Mouse (Mus musculus) embryonic facial prominence, embryonic 13.5 days (tissue): ENCODE results near the gene Bnip2. TPM values are rescaled to one million over a fixed set of nuclear protein-coding genes. Genes with fewer than 3 reads are reported as not detected.
A peak's percentile ranks its signal among the peaks of the same experiment; 100 is the strongest.

Source experiments
- ATAC-seq: fragments of 200-750 bp; cut with Nextera tagmentation; 2 replicates; pipeline ENCODE4 v1.8.0; 2017; ENCODE audit warnings: low read depth; ENCODE audit not compliant: insufficient number of reproducible peaks, insufficient read depth, low FRiP score, low TSS enrichment
- H3K27ac ChIP-seq: fragments of 300-500 bp; sonication (generic); 2 replicates; pipeline ENCODE4 v1.5.1; 2015; ENCODE audit warnings: moderate library complexity, mild to moderate bottlenecking, inconsistent platforms
- H3K27me3 ChIP-seq: fragments of 300-500 bp; sonication (generic); 2 replicates; pipeline ENCODE4 v1.6.1; 2015; ENCODE audit warnings: mild to moderate bottlenecking, inconsistent platforms
- H3K36me3 ChIP-seq: fragments of 300-500 bp; sonication (generic); 2 replicates; pipeline ENCODE4 v1.6.1; 2015; ENCODE audit warnings: mild to moderate bottlenecking, inconsistent platforms
- H3K4me1 ChIP-seq: fragments of 300-500 bp; sonication (generic); 2 replicates; pipeline ENCODE4 v1.6.1; 2015; ENCODE audit warnings: inconsistent platforms
- H3K4me2 ChIP-seq: fragments of 300-500 bp; sonication (generic); 2 replicates; pipeline ENCODE4 v1.6.1; 2015; ENCODE audit warnings: moderate library complexity, mild to moderate bottlenecking, inconsistent platforms
- H3K4me3 ChIP-seq: fragments of 300-500 bp; sonication (generic); 2 replicates; pipeline ENCODE4 v1.5.1; 2015; ENCODE audit warnings: mild to moderate bottlenecking, inconsistent platforms
- H3K9ac ChIP-seq: fragments of 300-500 bp; sonication (generic); 2 replicates; pipeline ENCODE4 v1.6.1; 2015; ENCODE audit warnings: mild to moderate bottlenecking, inconsistent platforms
- H3K9me3 ChIP-seq: fragments of 300-500 bp; sonication (generic); 2 replicates; pipeline ENCODE4 v1.6.1; 2016; ENCODE audit warnings: inconsistent platforms
- WGBS: fragments of 180-500 bp; shearing (Covaris S2); methylation state at CpG from one replicate; pipeline ENCODE4 v1.1.7; 2015; ENCODE audit warnings: mixed read lengths; 5-methylcytosine and 5-hydroxymethylcytosine counted together
- polyA plus RNA-seq: library from polyadenylated mRNA; unstranded; fragments of >200 nt; fragmentation: Nextera tagmentation; extraction: Ambion mirVana; gene quantifications from 2 replicates; pipeline ENCODE4 v1.2.1, GENCODE M21; 2015

Bnip2 gene
- polyA plus RNA-seq: 103 and 122 TPM in 2 replicates

- Histone ChIP-seq H3K27ac (peak within 1 kb of the TSS; percentile 96), H3K4me3 (peak within 1 kb of the TSS; percentile 99), H3K36me3 (peaks cover 14% of the 10 kb centered on the region), H3K9ac (peak within 1 kb of the TSS; percentile 99), H3K4me1 (peaks cover 33% of the 10 kb centered on the region), H3K9me3 (no peaks in the 10 kb centered on the region), H3K4me2 (peak within 1 kb of the TSS; percentile 60), H3K27me3 (no peaks in the 10 kb centered on the region)
- under 1% methylated on average over 76 of the region's 76 CpGs for WGBS
- ATAC-seq: peak; percentile 88
These were observed at the start of gene Bnip2 for GRCm38 (mm10) chr9:69989303-69990121. Gene Bnip2 (plus strand): TSS chr9:69989466.

DNA sequence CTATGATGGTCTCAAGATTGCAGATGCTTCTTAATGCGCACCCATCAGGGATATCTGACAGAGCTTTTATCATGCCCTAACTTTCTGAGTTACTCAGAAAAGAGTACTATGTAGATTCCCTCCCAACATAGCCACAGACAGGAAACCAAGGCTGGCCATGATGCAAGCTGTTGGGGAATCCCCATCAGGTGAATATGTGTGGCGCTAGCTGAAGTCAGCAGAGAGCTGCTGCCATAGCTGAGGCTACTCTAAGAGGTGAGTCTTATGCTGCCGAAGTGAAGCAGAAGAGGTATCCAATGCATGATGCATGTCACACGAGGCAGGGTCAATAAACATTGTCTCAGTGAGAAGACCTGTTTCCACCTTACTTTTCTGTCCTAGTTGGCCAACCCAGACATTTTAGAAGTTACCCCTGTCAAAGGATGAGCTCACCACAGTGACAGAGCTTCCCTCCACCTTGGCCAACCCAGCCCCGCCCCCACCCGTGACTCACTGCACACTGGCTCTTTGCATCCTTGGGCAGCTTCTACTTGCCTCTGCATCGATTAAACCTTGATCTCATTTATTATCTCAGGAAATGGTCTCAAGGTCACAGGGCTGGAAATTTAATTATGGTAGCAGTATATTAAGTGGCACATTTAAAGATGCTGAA lies 48.3 kb upstream of the Bnip2 start:
- H3K9me3 ChIP-seq: no peaks in the 10 kb centered on the region
- no peak overlapping the region for H3K27ac ChIP-seq
- ATAC-seq: no peak
- H3K36me3 ChIP-seq: no peaks in the 10 kb centered on the region
- H3K4me1 ChIP-seq: no peaks in the 10 kb centered on the region
- H3K9ac ChIP-seq: no peak overlapping the region
- WGBS: 84% methylated on average over 7 of the region's 7 CpGs
- no peaks in the 10 kb centered on the region for H3K27me3 ChIP-seq
- no peak overlapping the region for H3K4me3 ChIP-seq
- no peak overlapping the region for H3K4me2 ChIP-seq

DNA sequence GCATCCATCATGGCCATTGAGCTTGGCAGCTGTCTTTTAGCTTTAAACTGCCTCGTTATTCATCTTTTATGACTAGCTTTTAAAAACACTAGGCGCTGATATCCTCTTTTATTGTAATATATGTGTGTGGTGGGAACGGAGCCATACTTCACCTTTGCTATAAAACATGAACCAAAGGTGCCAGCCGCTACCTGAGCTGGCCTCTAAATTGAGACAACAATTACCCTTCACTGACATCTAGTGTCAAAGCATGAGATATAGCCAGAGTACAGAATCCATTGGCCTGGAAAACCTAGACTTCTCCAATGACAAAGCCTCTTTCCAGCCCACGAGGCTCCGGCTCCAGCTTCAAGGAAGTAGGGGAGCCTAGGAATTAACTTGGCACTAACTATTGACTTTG lies 47.7 kb upstream of the Bnip2 start:
- ATAC-seq: no peak
- H3K27ac ChIP-seq: no peak overlapping the region
- H3K9me3 ChIP-seq: no peaks in the 10 kb centered on the region
- H3K4me2 ChIP-seq: no peak overlapping the region
- no peaks in the 10 kb centered on the region for H3K27me3 ChIP-seq
- no peaks in the 10 kb centered on the region for H3K36me3 ChIP-seq
- 71% methylated on average over 6 of the region's 6 CpGs for WGBS
- no peak overlapping the region for H3K4me3 ChIP-seq
- no peaks in the 10 kb centered on the region for H3K4me1 ChIP-seq
- no peak overlapping the region for H3K9ac ChIP-seq

DNA sequence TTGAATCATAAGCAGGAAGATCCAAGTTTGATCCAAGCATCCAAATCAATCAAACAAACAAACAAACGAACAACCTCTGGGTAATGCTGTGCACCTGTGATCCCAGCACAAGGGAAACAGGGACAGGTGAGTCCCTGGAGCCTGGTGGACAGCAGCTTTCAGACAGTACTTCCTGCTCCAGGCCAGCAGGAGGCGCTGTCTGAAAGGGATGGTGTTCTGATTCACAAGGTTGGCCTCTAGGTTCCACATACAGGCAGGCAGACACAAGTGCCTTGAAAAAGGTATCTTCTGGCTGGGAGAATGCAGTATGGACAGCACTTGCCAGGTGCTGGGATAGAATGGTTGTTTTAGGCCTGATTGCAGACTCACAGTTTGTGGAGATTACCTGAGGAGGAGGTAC lies 40.3 kb upstream of the Bnip2 start:
- Histone ChIP-seq H3K27me3 (no peaks in the 10 kb centered on the region), H3K9ac (no peak overlapping the region), H3K36me3 (no peaks in the 10 kb centered on the region), H3K4me2 (no peak overlapping the region), H3K4me1 (no peaks in the 10 kb centered on the region), H3K27ac (no peak overlapping the region), H3K4me3 (no peak overlapping the region), H3K9me3 (no peaks in the 10 kb centered on the region)
- WGBS: 15% methylated on average over 2 of the region's 2 CpGs
- ATAC-seq: no peak

DNA sequence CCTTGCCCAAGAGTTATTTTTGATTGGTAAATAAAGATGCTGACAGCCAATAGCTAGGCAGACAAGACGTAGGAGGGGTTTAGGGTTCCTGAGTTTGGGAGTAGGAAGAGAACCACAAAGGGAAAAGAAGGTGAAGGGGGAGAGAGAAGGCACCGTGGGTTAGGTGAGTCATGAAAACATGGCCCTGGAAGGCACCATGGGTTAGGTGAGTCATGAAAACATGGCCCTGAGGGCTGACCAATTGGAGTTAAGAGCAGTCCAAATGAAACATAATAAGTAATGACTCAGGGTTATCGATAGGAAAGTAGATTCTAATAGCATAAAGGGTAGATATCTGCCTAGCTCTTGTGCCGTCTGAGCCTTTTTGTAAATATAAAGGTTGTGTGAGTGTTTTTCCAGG lies 39.6 kb upstream of the Bnip2 start:
- Histone ChIP-seq H3K4me2 (no peak overlapping the region), H3K4me3 (no peak overlapping the region), H3K27me3 (no peaks in the 10 kb centered on the region), H3K9ac (no peak overlapping the region), H3K27ac (no peak overlapping the region), H3K36me3 (no peaks in the 10 kb centered on the region), H3K4me1 (no peaks in the 10 kb centered on the region), H3K9me3 (no peaks in the 10 kb centered on the region)
- WGBS: 85% methylated on average over 4 of the region's 4 CpGs
- ATAC-seq: no peak

DNA sequence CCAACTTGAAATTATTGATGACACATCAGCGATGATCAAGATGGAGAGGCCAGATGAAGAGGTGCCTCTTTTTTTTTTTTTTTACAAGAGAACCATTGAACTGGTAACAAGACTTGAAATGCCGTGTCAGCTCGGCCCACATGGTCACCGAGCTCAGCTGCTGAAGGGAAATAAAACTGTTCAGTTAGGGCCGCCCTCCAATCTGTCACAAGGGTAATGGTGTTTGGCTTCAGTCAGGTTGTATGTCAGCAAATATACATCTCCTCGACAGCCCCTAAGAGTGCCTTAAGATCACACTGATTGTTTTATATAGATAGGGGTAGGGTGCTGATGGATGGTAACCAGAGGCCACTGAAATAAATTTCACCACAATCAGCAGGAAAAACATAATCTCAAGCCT lies 28.3 kb upstream of the Bnip2 start:
- no peak overlapping the region for H3K27ac ChIP-seq
- H3K4me1 ChIP-seq: no peaks in the 10 kb centered on the region
- H3K36me3 ChIP-seq: no peaks in the 10 kb centered on the region
- H3K9me3 ChIP-seq: no peaks in the 10 kb centered on the region
- ATAC-seq: no peak
- no peaks in the 10 kb centered on the region for H3K27me3 ChIP-seq
- 83% methylated on average over 6 of the region's 6 CpGs for WGBS
- no peak overlapping the region for H3K4me3 ChIP-seq
- H3K4me2 ChIP-seq: no peak overlapping the region
- H3K9ac ChIP-seq: no peak overlapping the region

DNA sequence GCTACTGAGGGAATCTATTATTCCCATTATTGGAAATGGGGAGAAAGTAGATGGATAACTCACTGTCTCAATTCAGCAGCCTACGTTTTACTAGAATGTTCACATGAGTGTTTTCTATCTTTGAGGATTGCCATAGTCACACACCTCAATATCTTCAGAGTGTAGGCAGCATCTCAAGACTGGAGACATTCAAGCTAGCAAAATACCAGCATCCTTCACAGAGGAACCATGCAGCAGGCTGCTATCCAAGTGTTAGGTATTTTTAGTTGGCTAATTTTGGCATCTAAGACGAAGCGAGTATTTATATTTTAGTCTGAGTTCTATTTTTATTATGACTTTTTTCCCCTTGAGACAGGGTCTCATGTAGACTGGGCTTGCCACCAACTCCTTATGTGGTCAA lies 24.9 kb upstream of the Bnip2 start:
- no peak overlapping the region for H3K27ac ChIP-seq
- whole genome bisulfite sequencing: 85% methylated on average over 3 of the region's 3 CpGs
- no peak for ATAC-seq

DNA sequence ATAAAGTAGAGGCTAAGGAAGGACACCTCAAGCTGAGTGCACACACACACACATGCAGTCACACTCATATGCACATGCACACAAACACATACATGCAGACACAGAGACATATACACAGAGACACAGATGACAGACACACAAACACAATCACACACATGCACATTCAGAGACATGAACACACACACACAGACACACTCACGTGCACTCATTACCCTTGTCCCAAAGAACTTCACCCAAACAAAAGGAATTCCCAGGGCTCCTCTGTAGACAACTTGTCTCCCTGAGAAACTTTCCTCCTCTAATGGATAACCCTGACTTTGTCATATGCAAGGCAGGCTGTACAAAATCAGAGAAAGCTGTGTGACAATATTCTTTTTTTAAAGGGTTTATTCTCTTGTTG lies 3.7 kb upstream of the Bnip2 start:
- H3K4me1 ChIP-seq: peaks cover 12% of the 10 kb centered on the region
- no peak overlapping the region for H3K4me2 ChIP-seq
- no peaks in the 10 kb centered on the region for H3K9me3 ChIP-seq
- WGBS: 70% methylated on average over 1 of the region's 1 CpGs
- no peaks in the 10 kb centered on the region for H3K27me3 ChIP-seq
- H3K27ac ChIP-seq: no peak overlapping the region
- H3K4me3 ChIP-seq: no peak overlapping the region
- H3K9ac ChIP-seq: no peak overlapping the region
- no peaks in the 10 kb centered on the region for H3K36me3 ChIP-seq
- ATAC-seq: no peak

More for the DNA sequence above, 24.9 kb upstream of the Bnip2 start:
- Histone ChIP-seq H3K4me3 (no peak overlapping the region), H3K27me3 (no peaks in the 10 kb centered on the region), H3K9ac (no peak overlapping the region), H3K36me3 (no peaks in the 10 kb centered on the region), H3K4me2 (no peak overlapping the region), H3K4me1 (no peaks in the 10 kb centered on the region), H3K9me3 (no peaks in the 10 kb centered on the region)

DNA sequence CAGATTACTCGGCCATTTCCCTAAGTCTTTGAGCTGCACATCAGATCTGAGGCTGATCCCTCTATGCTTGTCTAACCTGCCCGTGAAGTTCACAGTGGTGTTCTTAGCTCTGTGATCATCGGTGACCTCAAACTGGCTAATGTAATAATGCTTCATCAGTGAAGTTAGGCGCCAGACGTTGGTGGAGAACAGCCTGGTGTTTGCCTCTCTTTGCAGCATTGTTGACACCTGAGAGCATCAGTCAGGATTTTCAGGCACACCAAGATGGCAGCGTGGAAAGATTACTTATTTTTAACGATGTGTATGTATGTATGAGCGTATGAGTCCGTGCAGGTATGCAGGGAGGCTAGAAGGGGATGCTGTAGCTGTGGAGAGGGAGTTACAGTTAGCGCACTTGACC lies 3.2 kb upstream of the Bnip2 start:
- WGBS: 80% methylated on average over 10 of the region's 10 CpGs
- H3K9ac ChIP-seq: no peak overlapping the region
- H3K27ac ChIP-seq: no peak overlapping the region
- H3K4me3 ChIP-seq: no peak overlapping the region
- peaks cover 18% of the 10 kb centered on the region for H3K4me1 ChIP-seq
- ATAC-seq: no peak
- 0 out of 2 replicates have a peak, but pooled peaks cover 2% of the 10 kb centered on the region for H3K36me3 ChIP-seq
- H3K4me2 ChIP-seq: no peak overlapping the region
- no peaks in the 10 kb centered on the region for H3K9me3 ChIP-seq
- H3K27me3 ChIP-seq: no peaks in the 10 kb centered on the region

DNA sequence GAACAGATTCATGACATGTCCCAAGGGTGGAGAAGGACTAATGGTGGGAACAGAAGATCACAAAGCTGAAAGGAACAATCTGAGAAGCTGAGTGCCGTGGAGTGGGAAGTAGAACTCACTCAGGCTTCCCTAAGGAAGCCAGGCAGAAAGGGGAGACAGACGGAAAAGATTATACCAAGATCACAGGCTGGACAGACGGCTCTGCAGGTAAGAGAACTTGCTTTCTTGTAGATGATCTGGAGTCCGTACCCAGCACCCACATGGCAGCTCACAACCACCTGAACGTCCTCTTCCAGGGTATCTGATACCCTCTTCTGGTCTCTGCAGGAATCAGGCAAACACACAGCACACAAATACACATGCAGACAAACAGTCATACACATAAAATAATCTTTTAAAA lies 2.7 kb upstream of the Bnip2 start:
- Histone ChIP-seq H3K4me3 (no peak overlapping the region), H3K27me3 (no peaks in the 10 kb centered on the region), H3K27ac (no peak overlapping the region), H3K36me3 (0 out of 2 replicates have a peak, but pooled peaks cover 5% of the 10 kb centered on the region), H3K9ac (no peak overlapping the region), H3K9me3 (no peaks in the 10 kb centered on the region), H3K4me2 (no peak overlapping the region), H3K4me1 (peaks cover 23% of the 10 kb centered on the region)
- WGBS: 73% methylated on average over 5 of the region's 5 CpGs
- ATAC-seq: no peak

- no peak overlapping the region for H3K27ac ChIP-seq
- H3K27me3 ChIP-seq: no peaks in the 10 kb centered on the region
- no peak overlapping the region for H3K4me3 ChIP-seq
- peaks cover 27% of the 10 kb centered on the region for H3K4me1 ChIP-seq
- WGBS: under 1% methylated on average over 3 of the region's 3 CpGs
- ATAC-seq: no peak
- H3K9ac ChIP-seq: no peak overlapping the region
- no peaks in the 10 kb centered on the region for H3K9me3 ChIP-seq
- no peak overlapping the region for H3K4me2 ChIP-seq
- peaks cover 13% of the 10 kb centered on the region for H3K36me3 ChIP-seq
These were observed 1.7 kb upstream of the Bnip2 start for GRCm38 (mm10) chr9:69987579-69987978.
